ENCODE assay signal across 9 mouse cellular contexts in genomic region chr4:138922131-138922459, GRCm38 (mm10). TPM values are rescaled to one million over a fixed set of nuclear protein-coding genes. Genes with fewer than 3 reads are reported as not detected.
DNase-seq lines count a peak whose midpoint lies in the region; ATAC-seq and TF ChIP-seq lines count a peak whose summit lies in the region.
"Had no signal": no experiment of that assay in that cellular context is flagged by ENCODE, and none has a peak within 500 bp of the region (broad histone marks: within the 10 kb centered on the region; RNA-seq: fewer than 3 reads in every experiment).

No protein-coding gene starts in this region.

- DNase-seq in ES-CJ7 (ENCODE audit: low read depth, low spot score) = peak; percentile 92
- peak; percentile 78 for DNase-seq in cerebellum, adult 11-12 months
- DNase-seq in heart, postnatal 14 days = peak; percentile 96 to 99
- DNase-seq in large intestine, adult 2 months (ENCODE audit: low read depth, low spot score) = peak; percentile 98

- no peak for TF ChIP-seq POLR2A in testis, adult 2 months (IDR thresholded peaks at IDR 0.05; ENCODE audit: control insufficient read depth, low read depth, low read length)

- peak; percentile 82 for ATAC-seq in forebrain, embryonic 15.5 days (replicated peaks)
- ATAC-seq in liver, embryonic 16.5 days (ENCODE audit: low read depth) = peak; percentile 51; the same call in 1 of the 2 replicates
- peak; percentile 84 for ATAC-seq in neural tube, embryonic 14.5 days (ENCODE audit: low read depth)

- no peak overlapping the region for H3K27ac ChIP-seq in forebrain, embryonic 15.5 days (replicated peaks)
- no peak overlapping the region for H3K27ac ChIP-seq in liver, embryonic 16.5 days (ENCODE audit: low read length)
- peak overlapping the region; percentile 5; the same call in 1 of the 2 replicates for H3K27ac ChIP-seq in neural tube, embryonic 14.5 days (ENCODE audit: low read depth, low read length)
- no peak overlapping the region for H3K27ac ChIP-seq in testis, adult 2 months (ENCODE audit: control insufficient read depth, insufficient read depth, low read depth, low read length)

- no peaks in the 10 kb centered on the region for H3K36me3 ChIP-seq in forebrain, embryonic 15.5 days
- no peaks in the 10 kb centered on the region for H3K36me3 ChIP-seq in liver, embryonic 16.5 days (ENCODE audit: control insufficient read depth, insufficient read depth)
- H3K36me3 ChIP-seq in neural tube, embryonic 14.5 days (ENCODE audit: control insufficient read depth, insufficient read depth, low read length) = no peaks in the 10 kb centered on the region
- H3K36me3 ChIP-seq in testis, adult 2 months (ENCODE audit: control insufficient read depth, insufficient read depth, low read length) = no peaks in the 10 kb centered on the region

- H3K27me3 ChIP-seq in forebrain, embryonic 15.5 days = no peaks in the 10 kb centered on the region
- H3K27me3 ChIP-seq in liver, embryonic 16.5 days (ENCODE audit: control insufficient read depth, insufficient read depth, low read depth, low read length) = no peaks in the 10 kb centered on the region
- no peaks in the 10 kb centered on the region for H3K27me3 ChIP-seq in neural tube, embryonic 14.5 days (ENCODE audit: control insufficient read depth, insufficient read depth, low read length)
- H3K27me3 ChIP-seq in testis, adult 2 months (ENCODE audit: control insufficient read depth, insufficient read depth, low read length) = no peaks in the 10 kb centered on the region

- intact Hi-C loops in heart, postnatal 14 days (cut with DNase I) = loop anchor here (2.0 kb wide), 3 partner anchors 49 to 157 kb away; no protein-coding TSS in a partner anchor

- 0 out of 2 replicates have a peak overlapping the region, but pooled peaks have one; percentile 9 for H3K9ac ChIP-seq in forebrain, embryonic 15.5 days (replicated peaks)
- H3K9ac ChIP-seq in liver, embryonic 16.5 days (ENCODE audit: low read depth, low read length) = no peak overlapping the region
- no peak overlapping the region for H3K9ac ChIP-seq in neural tube, embryonic 14.5 days (replicated peaks; ENCODE audit: low read depth, low read length)

- TF ChIP-seq CTCF in testis, adult 2 months (IDR thresholded peaks at IDR 0.05; ENCODE audit: control insufficient read depth, insufficient read depth, insufficient replicate concordance, low read depth, low read length) = peak; percentile 100

- under 1% methylated on average over 11 of the region's 11 CpGs for WGBS in forebrain, embryonic 15.5 days
- under 1% methylated on average over 11 of the region's 11 CpGs for WGBS in large intestine, adult 2 months
- WGBS in liver, embryonic 16.5 days (ENCODE audit: insufficient replicate concordance) = 3% methylated on average over 11 of the region's 11 CpGs
- WGBS in neural tube, embryonic 14.5 days = 2% methylated on average over 11 of the region's 11 CpGs

- peaks cover 4% of the 10 kb centered on the region for H3K4me1 ChIP-seq in forebrain, embryonic 15.5 days
- no peaks in the 10 kb centered on the region; the same call in 1 of the 2 replicates for H3K4me1 ChIP-seq in liver, embryonic 16.5 days (ENCODE audit: control insufficient read depth, low read depth, low read length)
- no peaks in the 10 kb centered on the region; the same call in 1 of the 2 replicates for H3K4me1 ChIP-seq in neural tube, embryonic 14.5 days (ENCODE audit: control insufficient read depth, insufficient read depth, low read length)
- no peaks in the 10 kb centered on the region; the same call in 1 of the 2 replicates for H3K4me1 ChIP-seq in testis, adult 2 months (ENCODE audit: control insufficient read depth, insufficient read depth, low read length)

- no peaks in the 10 kb centered on the region for H3K9me3 ChIP-seq in forebrain, embryonic 15.5 days
- H3K9me3 ChIP-seq in liver, embryonic 16.5 days (replicated peaks; ENCODE audit: control insufficient read depth, low read length) = no peaks in the 10 kb centered on the region; the same call in 1 of the 2 replicates
- H3K9me3 ChIP-seq in neural tube, embryonic 14.5 days (ENCODE audit: control insufficient read depth, low read length) = no peaks in the 10 kb centered on the region

- peak overlapping the region; percentile 34 for H3K4me3 ChIP-seq in forebrain, embryonic 15.5 days
- H3K4me3 ChIP-seq in liver, embryonic 16.5 days (ENCODE audit: low read depth, low read length) = no peak overlapping the region
- peak overlapping the region; percentile 10; the same call in 1 of the 2 replicates for H3K4me3 ChIP-seq in neural tube, embryonic 14.5 days (ENCODE audit: low read depth, low read length)
- H3K4me3 ChIP-seq in testis, adult 2 months (ENCODE audit: control insufficient read depth, low read depth, low read length) = no peak overlapping the region
- H3K4me3 ChIP-seq: myocyte had no signal

- peak overlapping the region; percentile 48 for H3K4me2 ChIP-seq in forebrain, embryonic 15.5 days (replicated peaks)
- no peak overlapping the region for H3K4me2 ChIP-seq in liver, embryonic 16.5 days (ENCODE audit: low read depth, low read length)
- H3K4me2 ChIP-seq in neural tube, embryonic 14.5 days (ENCODE audit: low read depth, low read length) = peak overlapping the region; percentile 51

RNA-seq across cellular contexts. Expression of gene Otud3, which starts 8.3 kb away (rescaled TPM):
- 2.7 and 3.4 TPM in 2 replicates for polyA plus RNA-seq in forebrain, embryonic 15.5 days (2015; fragmentation: Nextera tagmentation; extraction: Ambion mirVana)
- 10 to 100 TPM in 1 of 2 experiments, 1 to 10 TPM in 1; 9.4 to 10.0 TPM for total RNA-seq in heart, postnatal 14 days (2021)
- polyA plus RNA-seq in large intestine, adult 2 months (2012; rRNA removed) = 5.5 and 10.8 TPM in 2 replicates
- polyA plus RNA-seq in liver, embryonic 16.5 days (2015; fragmentation: Nextera tagmentation; extraction: Ambion mirVana) = 0.96 and 1.1 TPM in 2 replicates
- 2.6 and 3.3 TPM in 2 replicates for polyA plus RNA-seq in neural tube, embryonic 14.5 days (2014; fragmentation: Nextera tagmentation; extraction: Ambion mirVana)
- 74.6 and 80.0 TPM in 2 replicates for polyA plus RNA-seq in testis, adult 2 months (2012; rRNA removed)

RNA-seq across cellular contexts. Expression of gene Pla2g2e, which starts 44.4 kb away (rescaled TPM):
- not detected in 2 replicates for polyA plus RNA-seq in forebrain, embryonic 15.5 days (2015; fragmentation: Nextera tagmentation; extraction: Ambion mirVana)
- total RNA-seq in heart, postnatal 14 days (2021) = 1 to 10 TPM; 1.4 TPM
- 0.63 and 0.67 TPM in 2 replicates for polyA plus RNA-seq in large intestine, adult 2 months (2012; rRNA removed)
- not detected in 2 replicates for polyA plus RNA-seq in liver, embryonic 16.5 days (2015; fragmentation: Nextera tagmentation; extraction: Ambion mirVana)
- not detected in 2 replicates for polyA plus RNA-seq in neural tube, embryonic 14.5 days (2014; fragmentation: Nextera tagmentation; extraction: Ambion mirVana)
- 0.19 TPM in 1 of 2 replicates, not detected in the other for polyA plus RNA-seq in testis, adult 2 months (2012; rRNA removed)

RNA-seq across cellular contexts. Expression of gene Rnf186, which starts 44.8 kb away (rescaled TPM):
- not detected in 2 replicates for polyA plus RNA-seq in forebrain, embryonic 15.5 days (2015; fragmentation: Nextera tagmentation; extraction: Ambion mirVana)
- under 1 TPM in 1 of 2 experiments, not detected in 1; 0.22 TPM for total RNA-seq in heart, postnatal 14 days (2021)
- 219 and 382 TPM in 2 replicates for polyA plus RNA-seq in large intestine, adult 2 months (2012; rRNA removed)
- polyA plus RNA-seq in liver, embryonic 16.5 days (2015; fragmentation: Nextera tagmentation; extraction: Ambion mirVana) = 0.56 and 1.1 TPM in 2 replicates
- polyA plus RNA-seq in neural tube, embryonic 14.5 days (2014; fragmentation: Nextera tagmentation; extraction: Ambion mirVana) = not detected in 2 replicates
- polyA plus RNA-seq in testis, adult 2 months (2012; rRNA removed) = 0.46 TPM in 1 of 2 replicates, not detected in the other
- polyA plus RNA-seq: myocyte had no signal

RNA-seq across cellular contexts. Expression of gene Gm13030, which starts 48.3 kb away (rescaled TPM):
- not detected in 2 replicates for polyA plus RNA-seq in forebrain, embryonic 15.5 days (2015; fragmentation: Nextera tagmentation; extraction: Ambion mirVana)
- total RNA-seq in heart, postnatal 14 days (2021) = not detected
- not detected in 2 replicates for polyA plus RNA-seq in large intestine, adult 2 months (2012; rRNA removed)
- not detected in 2 replicates for polyA plus RNA-seq in liver, embryonic 16.5 days (2015; fragmentation: Nextera tagmentation; extraction: Ambion mirVana)
- not detected in 2 replicates for polyA plus RNA-seq in neural tube, embryonic 14.5 days (2014; fragmentation: Nextera tagmentation; extraction: Ambion mirVana)
- polyA plus RNA-seq in testis, adult 2 months (2012; rRNA removed) = not detected in 2 replicates
- polyA plus RNA-seq: myocyte had no signal

RNA-seq across cellular contexts. Expression of gene Tmco4, which starts 50.6 kb away (rescaled TPM):
- 0.98 and 1.1 TPM in 2 replicates for polyA plus RNA-seq in forebrain, embryonic 15.5 days (2015; fragmentation: Nextera tagmentation; extraction: Ambion mirVana)
- total RNA-seq in heart, postnatal 14 days (2021) = 1 to 10 TPM; 7.9 to 8.4 TPM
- 29.4 and 42.9 TPM in 2 replicates for polyA plus RNA-seq in large intestine, adult 2 months (2012; rRNA removed)
- 3.7 and 4.0 TPM in 2 replicates for polyA plus RNA-seq in liver, embryonic 16.5 days (2015; fragmentation: Nextera tagmentation; extraction: Ambion mirVana)
- polyA plus RNA-seq in neural tube, embryonic 14.5 days (2014; fragmentation: Nextera tagmentation; extraction: Ambion mirVana) = 1.1 TPM in 2 replicates
- 3.3 and 3.4 TPM in 2 replicates for polyA plus RNA-seq in testis, adult 2 months (2012; rRNA removed)

Comparison
In these comparisons a context has a peak if more than half of its experiments do, and no peak if none do; other contexts are left out.
1. H3K4me3 ChIP-seq: peak in forebrain, embryonic 15.5 days (single experiment) and neural tube, embryonic 14.5 days (single experiment); none in liver, embryonic 16.5 days (single experiment) and testis, adult 2 months (single experiment).
2. RNA of gene Rnf186, which starts 44.8 kb away (polyA plus RNA-seq): 219 to 382 TPM in large intestine, adult 2 months; 0.56 to 1.1 TPM in liver, embryonic 16.5 days, 0.46 TPM in testis, adult 2 months, not detected in forebrain, embryonic 15.5 days and not detected in neural tube, embryonic 14.5 days; every median in the first group is over 100 times any median in the second.
3. Peak in every context shown above with its lines, with median percentiles within 50 percentile points of each other: DNase-seq and ATAC-seq.